Mouse (Mus musculus) myocyte (in vitro differentiated cells): ENCODE measurements around the gene Nxt1.

Experiments
- E2F4 ChIP-seq: IDR thresholded peaks from one replicate; pipeline ENCODE4 v1.6.1; 2011; ENCODE audit warnings: mild to moderate bottlenecking, control low read depth, moderate library complexity; ENCODE audit not compliant: insufficient read depth
- MYOD1 ChIP-seq, 3 experiments: IDR thresholded peaks; one replicate each; pipeline ENCODE4 v1.6.1; 2011; ENCODE audit warnings: control low read depth in 2 of 3, low read depth in 2 of 3, mild to moderate bottlenecking in 2 of 3, moderate library complexity in 1 of 3; ENCODE audit not compliant: insufficient read length in 2 of 3, control insufficient read depth in 1 of 3
- MYOG ChIP-seq, 3 experiments: IDR thresholded peaks; one replicate each; pipeline ENCODE4 v1.6.1; 2011; ENCODE audit warnings: control low read depth in 2 of 3, low read depth in 2 of 3, mild to moderate bottlenecking in 2 of 3; ENCODE audit not compliant: insufficient read length in 2 of 3, control insufficient read depth in 1 of 3, insufficient read depth in 1 of 3
- POLR2A ChIP-seq: IDR thresholded peaks from one replicate; pipeline ENCODE4 v1.6.1; 2011; ENCODE audit warnings: low read depth, mild to moderate bottlenecking, control low read depth, moderate library complexity; ENCODE audit not compliant: insufficient read length
- SRF ChIP-seq: IDR thresholded peaks from one replicate; pipeline ENCODE4 v1.6.1; 2011; ENCODE audit warnings: low read depth; ENCODE audit not compliant: control insufficient read depth, insufficient read length
- TCF12 ChIP-seq: IDR thresholded peaks from one replicate; pipeline ENCODE4 v1.6.1; 2011; ENCODE audit warnings: mild to moderate bottlenecking, control low read depth; ENCODE audit not compliant: poor library complexity, insufficient read depth, severe bottlenecking

DNA sequence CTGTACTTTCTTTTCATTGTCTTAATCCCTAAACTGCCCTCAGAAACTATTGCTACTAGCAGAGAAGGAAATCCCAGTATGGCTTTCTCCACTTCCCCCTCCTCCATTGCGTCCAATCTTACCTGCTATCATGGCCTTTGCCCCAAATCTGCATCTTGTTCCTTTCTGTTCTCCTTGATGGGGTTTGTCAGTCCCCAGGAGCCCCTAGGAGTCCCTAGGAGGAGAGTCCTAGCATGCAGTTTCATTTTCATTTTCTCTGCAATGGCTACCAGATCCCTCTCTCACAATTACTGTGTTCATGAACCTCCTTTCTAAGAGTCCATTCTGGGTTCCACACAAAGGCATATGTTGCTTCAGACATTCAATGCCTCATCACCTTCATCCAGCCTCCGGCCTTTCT lies 49.3 kb upstream of the Nxt1 start:
- no peak for TF ChIP-seq POLR2A
- TF ChIP-seq SRF = no peak
- no peak for TF ChIP-seq TCF12
- no peak for TF ChIP-seq E2F4
- TF ChIP-seq MYOG (IDR thresholded peaks at IDR 0.05; ENCODE audit: control insufficient read depth in 1 of 3, insufficient read depth in 1 of 3, insufficient read length in 2 of 3, low read depth in 2 of 3) = no peak
- TF ChIP-seq MYOD1 (IDR thresholded peaks at IDR 0.05; ENCODE audit: control insufficient read depth in 1 of 3, insufficient read length in 2 of 3, low read depth in 2 of 3) = no peak
